Mouse (Mus musculus): ENCODE data around the gene Rnase9. TPM values are rescaled to one million over a fixed set of nuclear protein-coding genes. Genes with fewer than 3 reads are reported as not detected.
A peak's percentile ranks its signal among the peaks of the same experiment; 100 is the strongest.
"Not testable (repeated sequence)": the region's sequence is repeated elsewhere in the genome, so short reads cannot be mapped to it uniquely, and the experiment has no call there.

The Rnase9 gene
- total RNA-seq, 1 experiment from 2014 or later: not detected

GRCm38 (mm10) chr14:51050063-51050462 lies 8.4 kb upstream of the Rnase9 start, which contains the start of gene Rnase11:
Rnase11 (minus strand) TSS chr14:51050163.
- DNase-seq: no peak

- no peak for DNase-seq
These were observed 6.2 kb upstream of the Rnase9 start for GRCm38 (mm10) chr14:51047846-51048245.

- DNase-seq: no peak
These were observed 5.5 kb downstream of the Rnase9 start for GRCm38 (mm10) chr14:51036214-51036613.

GRCm38 (mm10) chr14:51035206-51035605 lies 6.5 kb downstream of the Rnase9 start:
- no peak for DNase-seq

- DNase-seq: no peak
These were observed 14.1 kb downstream of the Rnase9 start for GRCm38 (mm10) chr14:51027387-51028155.

GRCm38 (mm10) chr14:51026391-51027133 lies 15.1 kb downstream of the Rnase9 start:
- peak; percentile 37 for DNase-seq

GRCm38 (mm10) chr14:51024820-51025219 lies 16.8 kb downstream of the Rnase9 start:
- no peak for DNase-seq

- no peak for DNase-seq
These were observed 18.2 kb downstream of the Rnase9 start for GRCm38 (mm10) chr14:51023457-51023856.

GRCm38 (mm10) chr14:51017256-51017655 lies 24.4 kb downstream of the Rnase9 start:
- no peak for DNase-seq

GRCm38 (mm10) chr14:51015780-51016179 lies 25.9 kb downstream of the Rnase9 start:
- DNase-seq: no peak

- DNase-seq: not testable (repeated sequence)
These were observed 26.9 kb downstream of the Rnase9 start for GRCm38 (mm10) chr14:51014724-51015123.

- no peak for DNase-seq
These were observed 32.1 kb downstream of the Rnase9 start for GRCm38 (mm10) chr14:51009572-51009971.

- no peak for DNase-seq
These were observed 32.9 kb downstream of the Rnase9 start for GRCm38 (mm10) chr14:51008781-51009180.

- peak; percentile 23 for DNase-seq
These were observed 33.6 kb downstream of the Rnase9 start for GRCm38 (mm10) chr14:51007914-51008713.

- no peak for DNase-seq
These were observed 34.4 kb downstream of the Rnase9 start, which contains the start of gene Rnase10 for GRCm38 (mm10) chr14:51007152-51007801. Rnase10 (plus strand) TSS chr14:51007751.

- no peak for DNase-seq
These were observed 43.5 kb downstream of the Rnase9 start for GRCm38 (mm10) chr14:50997999-50998666.

- DNase-seq: no peak
These were observed 44.6 kb downstream of the Rnase9 start for GRCm38 (mm10) chr14:50997088-50997487.

GRCm38 (mm10) chr14:50991037-50991436 lies 50.6 kb downstream of the Rnase9 start:
- no peak for DNase-seq
